Mouse (Mus musculus) small intestine, adult 2 months (tissue): Measurements from ENCODE around the gene Homer2.

ENCODE experiments used
- CTCF ChIP-seq: fragments of 200-500 bp; IDR thresholded peaks from 2 replicates; pipeline ENCODE4 v1.5.1; 2012; ENCODE audit warnings: low read depth, mild to moderate bottlenecking, control low read depth, inconsistent platforms, low read length, moderate library complexity, mixed read lengths; ENCODE audit not compliant: insufficient replicate concordance, insufficient read length; ENCODE audit errors: extremely low read depth
- POLR2A ChIP-seq: fragments of 200-500 bp; IDR thresholded peaks from 2 replicates; pipeline ENCODE4 v1.6.1; 2012; ENCODE audit warnings: low read depth, mild to moderate bottlenecking, control low read depth, inconsistent platforms, low read length, moderate library complexity

DNA sequence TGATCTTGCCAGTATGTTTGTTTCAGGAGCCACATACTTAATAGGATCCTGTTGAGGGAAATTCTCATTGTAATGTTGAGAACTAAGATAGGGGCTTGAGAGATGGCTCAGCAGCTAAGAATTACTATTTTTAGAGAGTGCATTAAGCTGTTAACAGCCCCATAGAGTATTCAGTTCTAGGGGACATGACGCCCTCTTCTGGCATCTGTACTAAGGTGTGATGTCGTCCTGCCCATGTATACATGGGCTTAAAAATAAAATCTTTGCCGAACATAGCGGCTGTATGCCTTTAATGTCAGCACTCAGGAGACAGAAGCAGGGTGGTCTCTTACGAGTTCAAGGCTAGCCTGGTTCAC lies 136.6 kb downstream of the Homer2 start:
- TF ChIP-seq CTCF = no peak
- TF ChIP-seq POLR2A = no peak
